Mouse (Mus musculus): Measurements from ENCODE around the gene Kcnj1. TPM values are rescaled to one million over a fixed set of nuclear protein-coding genes. Genes with fewer than 3 reads are reported as not detected.

Gene Kcnj1
- polyA plus RNA-seq, 1 experiment from 2014 or later: 0.07 TPM

Other genes with a start within 250 kb of the Kcnj1 start
- 29.6 and 30.1 TPM in 2 replicates for gene Kcnj5, start 28.1 kb upstream of the Kcnj1 start, polyA plus RNA-seq (2015; fragmentation: Nextera tagmentation; extraction: Ambion mirVana)
- 20.1 and 23.4 TPM in 2 replicates for gene Fli1, start 170.4 kb downstream of the Kcnj1 start, polyA plus RNA-seq (2015; fragmentation: Nextera tagmentation; extraction: Ambion mirVana)

Measured in heart, embryonic 16.5 days (tissue).